Mouse (Mus musculus) neural tube, embryonic 13.5 days (tissue): ENCODE data around the gene Gps2. TPM values are rescaled to one million over a fixed set of nuclear protein-coding genes. Genes with fewer than 3 reads are reported as not detected.
"Not testable (repeated sequence)": the region's sequence is repeated elsewhere in the genome, so short reads cannot be mapped to it uniquely, and the experiment has no call there.

Experiments
- ATAC-seq: fragments of 200-750 bp; cut with Nextera tagmentation; 2 replicates; pipeline ENCODE4 v1.8.0; 2017; ENCODE audit warnings: low read depth, mild to moderate bottlenecking, moderate TSS enrichment, moderate library complexity
- H3K27ac ChIP-seq: fragments of 300-500 bp; sonication (generic); replicated peaks from 2 replicates; pipeline ENCODE4 v1.5.1; 2015; ENCODE audit warnings: moderate library complexity, mild to moderate bottlenecking, inconsistent platforms
- H3K27me3 ChIP-seq: fragments of 300-500 bp; sonication (generic); 2 replicates; pipeline ENCODE4 v1.6.1; 2015; ENCODE audit warnings: mild to moderate bottlenecking, inconsistent platforms
- H3K36me3 ChIP-seq: fragments of 300-500 bp; sonication (generic); 2 replicates; pipeline ENCODE4 v1.6.1; 2015; ENCODE audit warnings: mild to moderate bottlenecking, inconsistent platforms
- H3K4me1 ChIP-seq: fragments of 300-500 bp; sonication (generic); replicated peaks from 2 replicates; pipeline ENCODE4 v1.6.1; 2015; ENCODE audit warnings: inconsistent platforms
- H3K4me2 ChIP-seq: fragments of 300-500 bp; sonication (generic); 2 replicates; pipeline ENCODE4 v1.6.1; 2015; ENCODE audit warnings: inconsistent platforms, mild to moderate bottlenecking, moderate library complexity
- H3K4me3 ChIP-seq: fragments of 300-500 bp; sonication (generic); 2 replicates; pipeline ENCODE4 v1.5.1; 2015; ENCODE audit warnings: mild to moderate bottlenecking, inconsistent platforms
- H3K9ac ChIP-seq: fragments of 300-500 bp; sonication (generic); 2 replicates; pipeline ENCODE4 v1.6.1; 2015; ENCODE audit warnings: moderate library complexity, mild to moderate bottlenecking, inconsistent platforms
- H3K9me3 ChIP-seq: fragments of 300-500 bp; sonication (generic); 2 replicates; pipeline ENCODE4 v1.6.1; 2016; ENCODE audit warnings: inconsistent platforms
- WGBS: fragments of 180-500 bp; shearing (Covaris S2); methylation state at CpG from one replicate; pipeline ENCODE4 v1.1.7; 2015; 5-methylcytosine and 5-hydroxymethylcytosine counted together
- polyA plus RNA-seq: library from polyadenylated mRNA; unstranded; fragments of >200 nt; fragmentation: Nextera tagmentation; extraction: Ambion mirVana; gene quantifications from 2 replicates; pipeline ENCODE4 v1.2.1, GENCODE M21; 2015

Gene Gps2
- polyA plus RNA-seq, 1 experiment from 2014 or later = 76.5 TPM

GRCm38 (mm10) chr11:69911701-69912100, 2.0 kb upstream of the Gps2 start:
- Histone ChIP-seq H3K4me3 (no peak overlapping the region), H3K4me1 (peaks cover 33% of the 10 kb centered on the region), H3K9ac (no peak overlapping the region), H3K4me2 (no peak overlapping the region), H3K36me3 (peaks cover 86% of the 10 kb centered on the region), H3K27ac (no peak overlapping the region), H3K27me3 (no peaks in the 10 kb centered on the region), H3K9me3 (no peaks in the 10 kb centered on the region)
- ATAC-seq = no peak
- 92% methylated on average over 6 of the region's 6 CpGs for WGBS

GRCm38 (mm10) chr11:69912716-69913530, 765 bp upstream of the Gps2 start:
- WGBS = 79% methylated on average over 15 of the region's 15 CpGs
- Histone ChIP-seq H3K9ac (peak overlapping the region; percentile 89; the same call in 1 of the 2 replicates), H3K27ac (peak overlapping the region; percentile 90), H3K4me1 (peaks cover 33% of the 10 kb centered on the region), H3K36me3 (peaks cover 86% of the 10 kb centered on the region), H3K27me3 (no peaks in the 10 kb centered on the region), H3K9me3 (no peaks in the 10 kb centered on the region), H3K4me2 (peak overlapping the region; percentile 100), H3K4me3 (peak overlapping the region; percentile 93)
- peak; percentile 32 for ATAC-seq

- peaks cover 86% of the 10 kb centered on the region for H3K36me3 ChIP-seq
- H3K4me2 ChIP-seq = peak overlapping the region; percentile 100
- peak overlapping the region; percentile 89 for H3K9ac ChIP-seq
- ATAC-seq = no peak; the same call in none of the 2 replicates
- no peaks in the 10 kb centered on the region for H3K9me3 ChIP-seq
- H3K27ac ChIP-seq = peak overlapping the region; percentile 90
- H3K4me1 ChIP-seq = peaks cover 46% of the 10 kb centered on the region
- no peaks in the 10 kb centered on the region for H3K27me3 ChIP-seq
- peak overlapping the region; percentile 93 for H3K4me3 ChIP-seq
- 2% methylated on average over 17 of the region's 17 CpGs for WGBS
Measured at GRCm38 (mm10) chr11:69914372-69914764, 680 bp downstream of the Gps2 start.

- ATAC-seq = no peak
- peak overlapping the region; percentile 89 for H3K9ac ChIP-seq
- 40% methylated on average over 9 of the region's 9 CpGs for WGBS
Measured at GRCm38 (mm10) chr11:69914917-69915430, 1.3 kb downstream of the Gps2 start.

DNA sequence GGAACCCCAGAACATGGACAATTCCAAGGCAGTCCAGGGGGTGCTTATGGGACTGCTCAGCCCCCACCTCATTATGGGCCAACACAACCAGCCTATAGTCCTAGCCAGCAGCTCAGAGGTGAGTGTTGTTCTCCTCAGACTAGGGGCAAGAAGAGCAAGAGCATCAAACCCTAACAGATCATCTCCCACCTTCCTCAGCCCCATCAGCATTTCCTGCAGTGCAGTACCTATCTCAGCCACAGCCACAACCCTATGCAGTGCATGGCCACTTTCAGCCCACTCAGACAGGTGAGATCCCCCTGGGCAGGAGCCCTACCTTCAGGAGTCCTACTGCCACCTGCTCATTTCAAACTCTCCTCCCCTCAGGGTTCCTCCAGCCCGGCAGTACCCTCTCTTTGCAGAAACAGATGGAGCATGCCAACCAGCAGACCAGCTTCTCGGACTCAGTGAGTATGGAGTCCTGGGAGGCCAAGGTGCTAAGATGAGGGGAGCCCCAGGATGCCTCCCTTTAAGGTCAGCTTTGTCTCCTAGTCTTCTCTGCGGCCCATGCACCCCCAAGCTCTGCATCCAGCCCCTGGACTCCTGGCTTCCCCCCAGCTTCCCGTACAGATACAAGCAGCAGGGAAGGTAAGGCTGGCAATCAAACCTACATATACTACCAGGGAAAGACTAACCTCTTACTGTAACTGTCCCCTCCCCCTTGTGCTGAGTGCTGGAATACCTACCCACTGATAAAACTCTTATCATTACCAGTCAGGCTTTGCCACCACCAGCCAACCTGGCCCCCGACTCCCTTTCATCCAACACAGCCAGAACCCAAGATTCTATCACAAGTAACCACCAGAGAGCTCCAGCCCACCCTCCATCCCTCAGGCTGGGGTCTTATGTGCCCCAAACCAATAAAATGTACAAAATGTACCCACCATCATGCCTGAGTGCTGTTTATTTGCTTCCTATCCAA, 2.3 kb downstream of the Gps2 start:
- Histone ChIP-seq H3K4me1 (peaks cover 55% of the 10 kb centered on the region), H3K27ac (no peak overlapping the region), H3K4me3 (no peak overlapping the region), H3K9ac (no peak overlapping the region), H3K4me2 (no peak overlapping the region), H3K36me3 (peaks cover 70% of the 10 kb centered on the region), H3K9me3 (no peaks in the 10 kb centered on the region), H3K27me3 (no peaks in the 10 kb centered on the region)
- no peak for ATAC-seq
- WGBS = 67% methylated on average over 5 of the region's 5 CpGs

More at GRCm38 (mm10) chr11:69914917-69915430, 1.3 kb downstream of the Gps2 start:
- H3K36me3 ChIP-seq = peaks cover 80% of the 10 kb centered on the region
- H3K27ac ChIP-seq = no peak overlapping the region
- no peaks in the 10 kb centered on the region for H3K9me3 ChIP-seq
- H3K27me3 ChIP-seq = no peaks in the 10 kb centered on the region
- peaks cover 52% of the 10 kb centered on the region for H3K4me1 ChIP-seq
- peak overlapping the region; percentile 93 for H3K4me3 ChIP-seq
- peak overlapping the region; percentile 100 for H3K4me2 ChIP-seq

- H3K4me2 ChIP-seq, H3K27ac ChIP-seq, ATAC-seq, H3K9ac ChIP-seq, H3K9me3 ChIP-seq, H3K4me3 ChIP-seq, H3K27me3 ChIP-seq: not testable (repeated sequence)
- 65% methylated on average over 7 of the region's 7 CpGs for WGBS
- Histone ChIP-seq H3K36me3 (peaks cover 61% of the 10 kb centered on the region), H3K4me1 (peaks cover 55% of the 10 kb centered on the region)
Measured at GRCm38 (mm10) chr11:69916652-69917378, 3.1 kb downstream of the Gps2 start.

GRCm38 (mm10) chr11:69917379-69917948, 3.8 kb downstream of the Gps2 start:
- H3K36me3 ChIP-seq = peaks cover 55% of the 10 kb centered on the region
- no peak overlapping the region for H3K4me2 ChIP-seq
- H3K4me1 ChIP-seq = peaks cover 59% of the 10 kb centered on the region
- no peak overlapping the region for H3K4me3 ChIP-seq
- H3K27me3 ChIP-seq = no peaks in the 10 kb centered on the region
- H3K9ac ChIP-seq = no peak overlapping the region
- 86% methylated on average over 8 of the region's 8 CpGs for WGBS
- H3K27ac ChIP-seq = no peak overlapping the region
- no peak for ATAC-seq
- no peaks in the 10 kb centered on the region for H3K9me3 ChIP-seq

GRCm38 (mm10) chr11:69918118-69918517, 4.4 kb downstream of the Gps2 start:
- ATAC-seq = no peak
- H3K9me3 ChIP-seq = no peaks in the 10 kb centered on the region
- no peak overlapping the region for H3K4me2 ChIP-seq
- H3K36me3 ChIP-seq = peaks cover 48% of the 10 kb centered on the region
- WGBS = 92% methylated on average over 5 of the region's 5 CpGs
- no peak overlapping the region for H3K9ac ChIP-seq
- peaks cover 59% of the 10 kb centered on the region for H3K4me1 ChIP-seq
- H3K27ac ChIP-seq = no peak overlapping the region
- 0 out of 2 replicates have a peak overlapping the region, but pooled peaks have one; percentile 0 for H3K4me3 ChIP-seq
- H3K27me3 ChIP-seq = no peaks in the 10 kb centered on the region

- ATAC-seq = no peak
- 83% methylated on average over 9 of the region's 9 CpGs for WGBS
- Histone ChIP-seq H3K9me3 (no peaks in the 10 kb centered on the region), H3K36me3 (peaks cover 46% of the 10 kb centered on the region), H3K9ac (peak overlapping the region; percentile 91), H3K4me3 (peak overlapping the region; percentile 92), H3K27ac (peak overlapping the region; percentile 93), H3K27me3 (no peaks in the 10 kb centered on the region), H3K4me1 (peaks cover 54% of the 10 kb centered on the region), H3K4me2 (peak overlapping the region; percentile 98)
Measured at GRCm38 (mm10) chr11:69919053-69919452, 5.4 kb downstream of the Gps2 start.

- peak overlapping the region; percentile 92 for H3K4me3 ChIP-seq
- peak overlapping the region; percentile 98 for H3K4me2 ChIP-seq
- peaks cover 48% of the 10 kb centered on the region for H3K4me1 ChIP-seq
- no peak for ATAC-seq
- H3K27me3 ChIP-seq = no peaks in the 10 kb centered on the region
- under 1% methylated on average over 17 of the region's 17 CpGs for WGBS
- peak overlapping the region; percentile 93 for H3K27ac ChIP-seq
- H3K9ac ChIP-seq = peak overlapping the region; percentile 91
- peaks cover 45% of the 10 kb centered on the region for H3K36me3 ChIP-seq
- H3K9me3 ChIP-seq = no peaks in the 10 kb centered on the region
Measured at GRCm38 (mm10) chr11:69919661-69920265, 6.1 kb downstream of the Gps2 start.
